Mouse (Mus musculus): ENCODE results near the gene Pomt2. TPM values are rescaled to one million over a fixed set of nuclear protein-coding genes. Genes with fewer than 3 reads are reported as not detected.
A peak's percentile ranks its signal among the peaks of the same experiment; 100 is the strongest.
"Not testable (repeated sequence)": the region's sequence is repeated elsewhere in the genome, so short reads cannot be mapped to it uniquely, and the experiment has no call there.

Pomt2 gene
- 10 to 100 TPM; 16.4 to 16.5 TPM for total RNA-seq (2021)
- long read RNA-seq, experiment 1, full-length matches to known transcripts = 12 of 18 reads
- long read RNA-seq, experiment 1, partial matches to known transcripts = 3 of 18 reads
- long read RNA-seq, experiment 1, other reads (novel, unspliced or antisense) = 3 of 18 reads
- long read RNA-seq, experiment 2, full-length matches to known transcripts = 19 of 23 reads
- long read RNA-seq, experiment 2, partial matches to known transcripts = 1 of 23 reads
- long read RNA-seq, experiment 2, other reads (novel, unspliced or antisense) = 3 of 23 reads

GRCm38 (mm10) chr12:87147395-87148089, at the start of gene Pomt2:
Pomt2 (minus strand) TSS chr12:87147968.
- DNase-seq (ENCODE audit: low spot score in 2 of 2) = peak; percentile 89 to 96
- Histone ChIP-seq H3K27ac (peak within 1 kb of the TSS; percentile 92), H3K4me3 (peak within 1 kb of the TSS; percentile 77)
- TF ChIP-seq CTCF (conservative IDR thresholded peaks at IDR 0.05) = peak; percentile 27; the same call in 1 of the 2 replicates

GRCm38 (mm10) chr12:87196310-87196709, 48.5 kb upstream of the Pomt2 start:
- Histone ChIP-seq H3K4me3 (no peak overlapping the region), H3K27ac (no peak overlapping the region)
- no peak for DNase-seq (ENCODE audit: low spot score in 2 of 2)
- TF ChIP-seq CTCF (conservative IDR thresholded peaks at IDR 0.05) = no peak

GRCm38 (mm10) chr12:87195069-87195468, 47.3 kb upstream of the Pomt2 start:
- TF ChIP-seq CTCF (conservative IDR thresholded peaks at IDR 0.05) = no peak
- no peak for DNase-seq (ENCODE audit: low spot score in 2 of 2)

DNA sequence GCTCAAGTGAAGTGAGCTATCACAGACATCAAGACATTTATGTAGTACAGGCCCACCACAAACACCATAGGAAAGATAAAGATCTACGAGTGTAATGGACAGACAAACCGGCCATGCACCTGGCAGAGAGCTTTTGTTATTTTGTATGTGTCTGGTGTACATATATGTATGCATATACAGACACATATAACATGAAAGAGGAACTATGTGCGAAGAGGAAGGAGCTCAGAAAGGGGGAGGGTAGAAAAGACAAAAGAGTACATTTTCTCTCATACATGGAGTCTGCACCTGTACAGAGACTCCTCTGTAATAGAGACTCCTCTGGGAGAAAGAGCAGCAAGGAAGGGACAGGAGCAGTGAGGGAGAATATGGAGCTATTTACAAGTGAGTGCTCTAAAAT, 45.2 kb upstream of the Pomt2 start:
- DNase-seq (ENCODE audit: low spot score in 2 of 2) = no peak
- TF ChIP-seq CTCF (conservative IDR thresholded peaks at IDR 0.05) = no peak

More at GRCm38 (mm10) chr12:87195069-87195468, 47.3 kb upstream of the Pomt2 start:
- no peak overlapping the region for H3K27ac ChIP-seq
- no peak overlapping the region for H3K4me3 ChIP-seq

GRCm38 (mm10) chr12:87177631-87178030, 29.9 kb upstream of the Pomt2 start:
- no peak for DNase-seq (ENCODE audit: low spot score in 2 of 2)
- H3K27ac ChIP-seq = no peak overlapping the region
- TF ChIP-seq CTCF (conservative IDR thresholded peaks at IDR 0.05) = no peak
- H3K4me3 ChIP-seq = no peak overlapping the region

More for the DNA sequence above, 45.2 kb upstream of the Pomt2 start:
- no peak overlapping the region for H3K4me3 ChIP-seq
- H3K27ac ChIP-seq = no peak overlapping the region

DNA sequence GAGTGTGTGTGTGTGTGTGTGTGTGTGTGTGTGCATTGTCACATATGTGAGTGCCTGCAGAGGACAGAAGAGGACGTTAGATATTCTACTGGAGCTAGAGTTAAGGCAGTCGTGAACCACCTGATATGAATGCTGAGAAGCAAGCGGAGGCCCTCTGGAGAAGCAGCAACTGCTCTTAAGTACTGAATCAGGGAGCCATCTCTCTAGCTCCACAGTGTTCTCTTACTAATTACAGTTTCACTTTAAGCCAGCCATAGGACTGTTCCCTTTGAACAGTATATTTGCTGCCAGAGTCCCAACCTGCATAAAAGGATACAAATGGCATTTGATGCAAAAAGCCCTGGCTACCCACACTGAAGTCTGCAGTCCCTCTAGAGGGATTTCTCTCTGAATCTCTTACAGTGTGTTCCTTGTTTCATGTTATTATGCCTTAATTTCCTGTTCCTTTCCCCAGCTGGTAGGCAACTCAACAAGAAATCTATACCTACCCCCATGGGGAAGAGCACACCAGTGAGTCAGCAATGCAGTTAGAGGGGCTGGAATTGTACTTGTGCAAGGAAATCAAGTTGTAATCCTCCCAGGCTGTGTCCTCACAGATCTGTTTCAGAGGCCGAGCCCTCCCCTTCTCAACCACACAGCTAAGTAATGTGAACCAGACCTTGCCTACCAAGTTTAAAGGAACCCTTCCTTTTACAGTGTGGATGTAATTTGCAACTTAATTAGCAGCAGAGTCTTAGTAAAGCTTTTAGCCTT, 27.6 kb upstream of the Pomt2 start:
- peak in 1 of 2 experiments; percentile 10 for DNase-seq (ENCODE audit: low spot score in 2 of 2)
- Histone ChIP-seq H3K4me3 (no peak overlapping the region), H3K27ac (peak overlapping the region; percentile 21; the same call in 1 of the 2 replicates)
- no peak for TF ChIP-seq CTCF (conservative IDR thresholded peaks at IDR 0.05)

GRCm38 (mm10) chr12:87160815-87161214, 13.0 kb upstream of the Pomt2 start:
- Histone ChIP-seq H3K4me3 (no peak overlapping the region), H3K27ac (no peak overlapping the region)
- no peak for DNase-seq (ENCODE audit: low spot score in 2 of 2)
- no peak for TF ChIP-seq CTCF (conservative IDR thresholded peaks at IDR 0.05)

DNA sequence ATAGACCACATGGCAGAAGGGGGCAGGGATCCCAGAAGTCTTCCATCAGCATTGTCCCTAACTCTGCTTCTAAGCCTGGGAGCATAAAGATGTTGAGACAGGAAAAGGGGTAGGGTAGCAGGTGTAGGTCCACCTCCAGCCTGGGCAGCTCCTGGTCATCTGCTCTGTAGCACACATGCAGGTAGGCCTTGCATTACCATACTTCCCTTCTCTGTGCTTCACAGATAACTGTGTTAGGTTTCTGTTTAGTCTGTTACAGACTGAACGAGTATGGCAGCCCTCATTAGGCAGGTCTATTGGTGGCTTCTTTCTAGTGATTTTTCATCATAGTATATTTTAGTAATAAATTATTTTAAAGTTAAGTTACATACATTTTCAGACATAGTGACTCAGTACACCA, 12.5 kb upstream of the Pomt2 start:
- Histone ChIP-seq H3K27ac (no peak overlapping the region), H3K4me3 (no peak overlapping the region)
- no peak for TF ChIP-seq CTCF (conservative IDR thresholded peaks at IDR 0.05)
- DNase-seq (ENCODE audit: low spot score in 2 of 2) = no peak

GRCm38 (mm10) chr12:87158099-87158498, 10.3 kb upstream of the Pomt2 start:
- no peak for DNase-seq (ENCODE audit: low spot score in 2 of 2)
- H3K4me3 ChIP-seq = no peak overlapping the region
- no peak for TF ChIP-seq CTCF (conservative IDR thresholded peaks at IDR 0.05)
- no peak overlapping the region for H3K27ac ChIP-seq

GRCm38 (mm10) chr12:87157361-87157760, 9.6 kb upstream of the Pomt2 start:
- no peak for TF ChIP-seq CTCF (conservative IDR thresholded peaks at IDR 0.05)
- Histone ChIP-seq H3K4me3 (no peak overlapping the region), H3K27ac (no peak overlapping the region)
- DNase-seq (ENCODE audit: low spot score in 2 of 2) = no peak

DNA sequence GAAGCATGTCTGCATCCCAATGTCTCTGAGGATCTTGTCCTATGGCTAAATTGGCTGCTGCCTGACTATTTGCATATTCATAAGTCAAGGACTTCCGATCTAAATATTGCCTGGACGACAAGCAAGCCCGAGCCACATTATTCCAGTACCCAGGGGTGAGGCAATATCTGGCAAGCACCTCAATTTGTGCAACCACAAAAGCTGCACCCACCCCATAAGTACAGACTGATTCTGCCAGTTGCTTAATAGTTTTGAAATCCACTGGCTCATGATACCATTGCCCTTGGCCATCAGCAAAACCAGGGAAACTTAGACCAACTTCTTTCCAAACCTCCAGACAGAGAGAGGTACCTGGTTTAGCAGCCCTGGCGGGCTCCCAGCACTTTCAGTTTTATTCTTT, 6.7 kb upstream of the Pomt2 start:
- H3K27ac ChIP-seq; DNase-seq (ENCODE audit: low spot score in 2 of 2); H3K4me3 ChIP-seq: not testable (repeated sequence)

DNA sequence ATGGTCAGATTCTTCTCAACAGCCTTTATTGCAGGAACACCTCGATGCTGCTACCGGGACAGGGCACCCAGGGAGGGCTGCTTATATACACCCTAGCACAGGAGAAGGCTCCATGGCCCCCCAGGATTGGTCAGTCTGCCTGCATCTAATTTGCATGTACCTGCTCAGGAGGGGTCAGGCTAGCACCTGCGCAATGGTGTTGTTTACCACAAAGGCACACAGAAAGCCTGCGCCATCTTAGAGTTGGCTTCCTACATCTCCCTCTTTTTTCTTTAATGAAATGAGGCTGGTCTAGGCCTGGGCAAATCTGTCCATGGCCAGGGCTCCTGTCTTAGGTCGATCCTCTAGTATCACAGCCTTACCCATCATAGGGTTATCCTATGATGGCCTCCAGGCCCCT, 1.7 kb upstream of the Pomt2 start:
- no peak for TF ChIP-seq CTCF (conservative IDR thresholded peaks at IDR 0.05)
- no peak for DNase-seq (ENCODE audit: low spot score in 2 of 2)
- H3K27ac ChIP-seq = no peak overlapping the region
- H3K4me3 ChIP-seq = no peak overlapping the region

- no peak for DNase-seq (ENCODE audit: low spot score in 2 of 2)
- TF ChIP-seq CTCF (conservative IDR thresholded peaks at IDR 0.05) = no peak
- Histone ChIP-seq H3K27ac (peak overlapping the region; percentile 92), H3K4me3 (peak overlapping the region; percentile 77)
Measured at GRCm38 (mm10) chr12:87148136-87148535, 368 bp upstream of the Pomt2 start.
